Mouse (Mus musculus): Measurements from ENCODE around the gene Zbtb49. TPM values are rescaled to one million over a fixed set of nuclear protein-coding genes. Genes with fewer than 3 reads are reported as not detected.

Zbtb49 gene
- 6.4 and 7.0 TPM in 2 replicates for total RNA-seq (2015)
- total RNA-seq (2017) = 5.8 and 11.2 TPM in 2 replicates

- ATAC-seq (replicated peaks; ENCODE audit: poor library complexity) = peak; percentile 88
These were observed at the start of gene Zbtb49, which contains the start of gene Lyar for GRCm38 (mm10) chr5:38220328-38220912. Gene Zbtb49 (minus strand): TSS chr5:38220457. Gene Lyar (plus strand): TSS chr5:38220470.

GRCm38 (mm10) chr5:38260107-38260682 lies 39.9 kb upstream of the Zbtb49 start, which contains the start of gene Tmem128:
Gene Tmem128 (plus strand): TSS chr5:38260185.
- ATAC-seq (replicated peaks; ENCODE audit: poor library complexity) = peak; percentile 91

DNA sequence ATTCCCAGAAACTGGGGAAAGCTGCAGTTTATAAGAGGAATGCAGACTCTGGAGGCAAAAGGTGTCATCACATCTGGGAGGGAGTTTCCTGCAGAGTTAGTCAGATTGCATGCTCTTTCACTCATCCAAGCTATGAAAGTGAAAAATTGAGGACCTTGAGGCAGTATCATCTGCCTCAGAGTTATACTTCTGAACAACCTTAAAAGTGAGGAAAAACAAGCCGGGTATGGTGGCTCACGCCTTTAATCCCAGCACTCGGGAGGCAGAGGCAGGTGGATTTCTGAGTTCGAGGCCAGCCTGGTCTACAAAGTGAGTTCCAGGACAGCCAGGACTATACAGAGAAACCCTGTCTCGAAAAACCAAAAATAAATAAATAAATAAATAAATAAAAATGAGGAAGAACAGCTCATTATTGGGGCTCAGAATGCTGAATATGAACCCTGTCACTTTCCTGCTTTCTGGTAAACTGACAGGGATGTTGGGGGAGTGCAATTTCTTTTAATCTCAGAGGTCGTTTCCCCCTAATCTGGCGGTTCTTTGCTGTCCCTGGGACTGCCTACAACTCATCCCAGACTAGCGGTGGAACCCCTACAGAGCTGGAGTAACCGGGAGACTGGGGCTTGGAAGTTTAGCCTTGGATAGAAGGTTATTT lies 39.3 kb upstream of the Zbtb49 start:
- ATAC-seq (replicated peaks; ENCODE audit: poor library complexity) = no peak

- ATAC-seq (replicated peaks; ENCODE audit: poor library complexity) = no peak
These were observed 38.5 kb upstream of the Zbtb49 start for GRCm38 (mm10) chr5:38258773-38259146.

- no peak for ATAC-seq (replicated peaks; ENCODE audit: poor library complexity)
These were observed 37.9 kb upstream of the Zbtb49 start for GRCm38 (mm10) chr5:38258034-38258772.

DNA sequence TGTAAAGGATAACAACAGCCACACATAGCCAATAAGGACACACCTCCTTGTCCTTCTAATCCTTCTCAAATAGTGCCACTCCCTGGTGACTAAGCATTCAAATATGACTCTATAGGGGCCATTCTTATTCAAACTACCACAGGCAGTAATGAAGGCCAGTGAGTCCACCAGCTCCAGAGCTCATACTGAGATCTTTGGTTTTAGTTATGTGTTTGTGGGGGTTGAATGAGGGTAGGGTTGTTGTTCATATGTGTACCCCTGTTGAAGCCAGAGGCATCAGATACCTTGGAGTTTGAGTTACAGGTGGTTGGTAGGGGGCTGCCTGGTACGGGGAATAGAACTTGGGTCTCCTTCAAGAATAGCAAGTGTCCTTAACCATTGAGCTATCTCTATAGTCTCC lies 36.3 kb upstream of the Zbtb49 start:
- no peak for ATAC-seq (replicated peaks; ENCODE audit: poor library complexity)

- ATAC-seq (replicated peaks; ENCODE audit: poor library complexity) = peak; percentile 47
These were observed 35.4 kb upstream of the Zbtb49 start for GRCm38 (mm10) chr5:38255644-38256043.

DNA sequence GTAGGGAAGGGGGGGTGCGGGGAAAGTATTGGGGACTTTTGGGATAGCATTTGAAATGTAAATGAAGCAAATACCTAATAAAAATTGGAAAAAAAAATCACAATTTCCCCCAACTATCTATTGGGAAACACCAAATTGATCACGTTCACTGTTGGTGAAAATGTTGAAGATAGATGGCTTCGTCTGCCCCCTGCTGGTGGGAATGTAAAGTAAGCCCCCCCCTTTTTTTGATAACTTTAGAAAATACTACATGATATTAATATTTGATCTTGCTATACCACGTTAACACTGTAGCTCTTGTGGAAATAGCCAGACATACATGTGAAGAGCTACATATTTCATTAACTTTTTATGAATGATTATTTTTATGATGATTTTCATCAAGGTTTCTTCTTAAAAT lies 34.9 kb upstream of the Zbtb49 start:
- peak; percentile 51; the same call in 1 of the 2 replicates for ATAC-seq (replicated peaks; ENCODE audit: poor library complexity)

- no peak for ATAC-seq (replicated peaks; ENCODE audit: poor library complexity)
These were observed 21.7 kb upstream of the Zbtb49 start for GRCm38 (mm10) chr5:38241966-38242365.

GRCm38 (mm10) chr5:38241473-38241834 lies 21.2 kb upstream of the Zbtb49 start:
- no peak for ATAC-seq (replicated peaks; ENCODE audit: poor library complexity)

- no peak for ATAC-seq (replicated peaks; ENCODE audit: poor library complexity)
These were observed 20.6 kb upstream of the Zbtb49 start for GRCm38 (mm10) chr5:38240727-38241472.

DNA sequence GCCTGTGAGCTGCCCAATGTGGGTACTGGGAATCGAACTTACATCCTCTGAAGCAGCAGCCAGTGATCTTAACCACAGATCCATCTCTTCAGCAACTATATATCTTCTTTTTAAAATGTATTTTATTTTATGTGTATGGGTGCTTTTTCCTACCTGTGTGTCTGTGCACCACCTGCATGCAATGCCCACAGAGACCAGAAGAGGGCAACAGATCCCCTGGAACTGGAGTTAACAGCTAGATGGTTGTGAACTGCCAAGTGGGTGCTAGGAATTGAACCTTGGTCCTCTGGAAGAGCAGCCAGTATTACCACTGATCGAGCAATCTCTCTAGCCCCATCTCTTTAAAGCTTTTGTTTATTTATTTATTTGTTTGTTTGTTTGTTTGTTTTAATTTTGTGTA lies 16.4 kb upstream of the Zbtb49 start:
- ATAC-seq (replicated peaks; ENCODE audit: poor library complexity) = no peak

DNA sequence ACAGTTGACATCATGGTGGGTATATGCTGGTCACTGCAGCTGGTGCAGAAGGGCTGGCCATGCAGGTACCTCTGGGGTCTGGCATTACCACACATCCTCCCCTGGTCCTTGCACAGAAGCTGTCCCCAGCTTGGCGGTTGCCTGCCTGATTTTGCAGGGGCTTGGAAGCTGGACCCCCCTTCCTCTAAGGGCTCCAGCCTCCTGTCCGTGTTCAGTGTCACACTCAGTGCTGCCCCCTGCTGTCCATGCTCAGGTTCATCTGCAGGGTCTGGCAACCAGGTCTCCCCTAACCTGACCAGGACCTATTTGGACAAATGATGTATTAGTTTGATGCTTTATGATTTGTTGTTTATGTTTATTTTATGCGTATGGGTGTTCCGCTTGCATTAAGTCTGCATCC lies 15.2 kb upstream of the Zbtb49 start:
- peak; percentile 84 for ATAC-seq (replicated peaks; ENCODE audit: poor library complexity)

DNA sequence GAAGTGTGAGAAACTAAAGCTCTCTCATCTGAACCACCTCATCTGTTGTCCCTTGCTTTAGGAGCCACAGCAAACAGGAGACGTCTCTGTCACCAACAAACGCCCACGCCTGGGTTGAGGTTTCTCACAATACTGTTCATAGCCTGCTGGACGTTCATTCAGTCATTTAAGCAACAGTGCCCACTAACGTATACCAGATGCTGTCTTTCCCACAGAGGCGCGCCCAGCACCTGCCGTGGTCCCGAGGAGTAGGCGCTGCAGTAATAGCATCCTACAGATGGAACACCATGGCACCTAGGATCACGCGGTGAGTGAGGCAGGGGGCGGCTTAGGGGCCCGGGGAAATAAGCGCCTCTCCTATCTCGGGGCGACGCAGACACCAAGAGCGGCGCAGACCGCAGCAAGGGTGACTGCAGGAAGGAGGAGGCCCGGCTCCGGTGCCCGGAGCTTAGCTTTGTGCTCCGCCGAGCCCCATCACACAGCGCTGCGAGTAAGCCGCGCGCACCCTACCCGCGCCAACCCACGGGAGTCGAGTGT lies 418 bp downstream of the Zbtb49 start:
- peak; percentile 49; the same call in 1 of the 2 replicates for ATAC-seq (replicated peaks; ENCODE audit: poor library complexity)

- ATAC-seq (replicated peaks; ENCODE audit: poor library complexity) = no peak
These were observed 7.2 kb downstream of the Zbtb49 start for GRCm38 (mm10) chr5:38213009-38213408.

DNA sequence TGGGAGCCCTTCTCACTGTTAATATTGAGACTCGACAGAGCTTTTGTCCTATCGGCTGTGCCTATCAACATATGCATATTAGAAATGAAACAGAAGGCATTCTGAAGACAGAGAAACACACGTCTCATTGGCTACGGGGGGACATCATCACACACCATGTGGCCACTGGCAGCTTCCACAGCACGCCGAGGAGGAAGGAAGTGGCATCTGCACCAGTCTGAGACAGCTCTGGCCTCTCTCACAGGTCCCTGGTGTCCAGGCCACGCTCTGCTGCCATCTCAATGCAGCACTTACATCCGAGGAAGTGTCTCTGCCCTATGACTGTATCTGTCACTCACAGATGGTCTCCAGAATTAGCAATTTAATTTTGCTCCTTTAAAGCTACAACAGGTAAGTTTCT lies 8.6 kb downstream of the Zbtb49 start:
- ATAC-seq (replicated peaks; ENCODE audit: poor library complexity) = peak; percentile 83

GRCm38 (mm10) chr5:38208985-38209384 lies 11.3 kb downstream of the Zbtb49 start:
- 0 out of 2 replicates have a peak, but pooled peaks have one; percentile 41 for ATAC-seq (replicated peaks; ENCODE audit: poor library complexity)

DNA sequence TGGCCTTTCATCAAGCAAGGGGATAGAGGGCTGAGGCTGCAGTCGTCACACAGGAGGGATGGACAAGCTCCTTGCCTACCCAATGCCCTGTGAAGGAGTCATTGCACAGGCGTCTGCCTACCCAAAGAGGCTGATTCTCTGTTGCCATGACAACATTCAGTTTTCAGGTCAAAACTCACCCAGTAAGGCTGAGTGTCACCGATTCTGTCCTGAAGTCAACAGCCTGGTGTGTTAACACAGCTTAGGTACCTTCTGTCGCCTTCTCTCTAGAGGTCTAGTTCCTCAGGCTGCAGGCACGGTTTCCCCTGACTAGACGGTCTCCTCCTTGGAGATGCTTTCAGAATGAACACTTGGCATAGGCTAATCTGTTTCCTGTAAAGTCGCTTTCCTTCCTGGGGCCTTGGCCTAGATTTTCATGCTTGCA lies 14.9 kb downstream of the Zbtb49 start:
- no peak for ATAC-seq (replicated peaks; ENCODE audit: poor library complexity)

DNA sequence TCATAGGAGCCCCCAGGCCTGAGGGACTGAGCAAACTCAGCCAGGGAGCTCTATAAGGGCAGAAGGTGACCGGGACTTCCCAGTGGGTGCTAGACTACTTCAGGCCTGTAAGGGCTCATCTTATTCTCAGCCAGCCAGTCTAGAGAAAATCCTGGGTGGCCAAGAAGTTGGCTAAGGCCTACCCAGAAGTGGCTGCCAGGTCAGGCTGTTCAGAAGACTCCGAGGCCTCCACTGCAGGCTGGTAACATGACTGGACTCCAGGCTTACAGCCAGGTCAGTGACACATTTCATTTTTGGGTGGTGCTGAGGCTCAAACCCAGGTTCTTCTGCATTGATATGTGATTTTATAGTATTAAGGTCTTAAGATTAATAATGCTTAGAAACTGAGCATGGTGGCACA lies 20.6 kb downstream of the Zbtb49 start:
- ATAC-seq (replicated peaks; ENCODE audit: poor library complexity) = no peak

DNA sequence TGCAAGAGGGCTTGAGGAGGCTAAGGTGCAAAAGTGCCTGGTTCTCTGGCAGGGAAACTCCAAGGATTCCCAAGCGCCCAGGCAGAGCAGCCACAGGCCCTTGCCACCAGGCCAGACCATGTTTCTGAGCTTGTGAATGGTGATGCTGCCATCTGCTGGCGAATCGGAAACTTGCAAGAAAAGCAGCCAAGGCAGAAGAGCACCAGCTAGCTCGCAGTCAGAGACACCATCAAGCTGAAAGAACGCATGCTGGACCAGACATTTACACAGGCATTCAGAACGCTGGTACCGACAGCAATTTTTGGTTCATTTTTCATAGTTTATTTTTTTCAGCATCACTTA lies 22.8 kb downstream of the Zbtb49 start:
- peak; percentile 93 for ATAC-seq (replicated peaks; ENCODE audit: poor library complexity)

Measured in megakaryocyte progenitor cell, adult 5-6 weeks (primary cell).